Mouse (Mus musculus) cerebellum, adult 8-10 months (tissue): ENCODE results near the gene Egln1.
A peak's percentile ranks its signal among the peaks of the same experiment; 100 is the strongest.

Experiments used
- DNase-seq: peaks from one replicate; pipeline ENCODE4 v3.0.0; 2022

Gene Egln1

GRCm38 (mm10) chr8:124949209-124950068 is at the start of gene Egln1:
Egln1 (minus strand) TSS chr8:124949324.
- DNase-seq: peak; percentile 72

GRCm38 (mm10) chr8:124995776-124996175 is 46.7 kb upstream of the Egln1 start:
- DNase-seq: no peak

- DNase-seq: no peak
Observed at GRCm38 (mm10) chr8:124991668-124991926, 42.5 kb upstream of the Egln1 start.

- DNase-seq: no peak
Observed at GRCm38 (mm10) chr8:124990923-124991667, 42.0 kb upstream of the Egln1 start.

- DNase-seq: no peak
Observed at GRCm38 (mm10) chr8:124980828-124981227, 31.7 kb upstream of the Egln1 start.

- DNase-seq: no peak
Observed at GRCm38 (mm10) chr8:124980036-124980435, 30.9 kb upstream of the Egln1 start.

GRCm38 (mm10) chr8:124978026-124978425 is 28.9 kb upstream of the Egln1 start:
- no peak for DNase-seq

- no peak for DNase-seq
Observed at GRCm38 (mm10) chr8:124976211-124976610, 27.1 kb upstream of the Egln1 start.

- no peak for DNase-seq
Observed at GRCm38 (mm10) chr8:124974254-124974653, 25.1 kb upstream of the Egln1 start.

- no peak for DNase-seq
Observed at GRCm38 (mm10) chr8:124973221-124973620, 24.1 kb upstream of the Egln1 start.

- DNase-seq: no peak
Observed at GRCm38 (mm10) chr8:124970312-124970933, 21.3 kb upstream of the Egln1 start.

GRCm38 (mm10) chr8:124964966-124965365 is 15.8 kb upstream of the Egln1 start:
- no peak for DNase-seq

GRCm38 (mm10) chr8:124963246-124963645 is 14.1 kb upstream of the Egln1 start:
- no peak for DNase-seq

- no peak for DNase-seq
Observed at GRCm38 (mm10) chr8:124960226-124960880, 11.2 kb upstream of the Egln1 start.

- no peak for DNase-seq
Observed at GRCm38 (mm10) chr8:124959462-124960225, 10.5 kb upstream of the Egln1 start.

GRCm38 (mm10) chr8:124954572-124955082 is 5.5 kb upstream of the Egln1 start:
- DNase-seq: no peak

GRCm38 (mm10) chr8:124953188-124953587 is 4.1 kb upstream of the Egln1 start:
- no peak for DNase-seq

GRCm38 (mm10) chr8:124950865-124951264 is 1.7 kb upstream of the Egln1 start:
- DNase-seq: no peak

GRCm38 (mm10) chr8:124950069-124950456 is 939 bp upstream of the Egln1 start:
- DNase-seq: no peak

- DNase-seq: peak; percentile 40
Observed at GRCm38 (mm10) chr8:124948733-124949111, 402 bp downstream of the Egln1 start.

GRCm38 (mm10) chr8:124947865-124948732 is 1.0 kb downstream of the Egln1 start:
- peak; percentile 59 for DNase-seq
